Mouse (Mus musculus): ENCODE results near the gene Sox6.

Sox6 gene

GRCm38 (mm10) chr7:115825295-115825694 lies 213.3 kb downstream of the Sox6 start:
- DNase-seq: no peak

DNA sequence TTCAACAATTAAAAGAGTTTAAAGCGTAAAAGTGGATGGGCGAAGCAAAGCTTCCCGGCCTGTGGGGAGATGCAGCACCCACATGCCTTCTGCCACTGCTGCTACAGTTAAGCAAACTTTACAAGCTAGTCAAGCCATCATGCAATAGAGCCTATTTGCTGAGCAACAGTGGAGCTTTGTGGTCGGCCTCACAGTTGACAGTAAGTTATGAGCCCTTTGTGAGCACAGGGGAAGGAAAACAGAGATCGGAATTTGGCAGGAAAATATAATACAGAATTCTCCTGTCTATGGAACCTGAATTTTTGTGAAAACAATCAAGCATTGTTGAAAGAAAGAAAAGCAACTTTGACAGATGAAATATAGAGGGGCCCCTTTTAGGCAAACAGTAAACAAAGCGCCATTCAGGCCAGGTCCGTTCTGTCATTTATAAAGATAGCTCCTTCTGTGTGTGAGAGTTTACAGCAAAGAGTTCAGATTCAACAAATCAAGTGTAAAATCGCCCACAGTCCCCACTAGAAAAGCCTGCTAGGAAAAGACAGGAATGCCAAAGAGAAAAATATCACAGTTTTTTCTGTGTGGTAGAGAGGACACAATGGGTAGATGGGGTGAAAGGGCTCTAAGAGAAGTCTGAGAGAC lies 213.9 kb downstream of the Sox6 start:
- DNase-seq: no peak

DNA sequence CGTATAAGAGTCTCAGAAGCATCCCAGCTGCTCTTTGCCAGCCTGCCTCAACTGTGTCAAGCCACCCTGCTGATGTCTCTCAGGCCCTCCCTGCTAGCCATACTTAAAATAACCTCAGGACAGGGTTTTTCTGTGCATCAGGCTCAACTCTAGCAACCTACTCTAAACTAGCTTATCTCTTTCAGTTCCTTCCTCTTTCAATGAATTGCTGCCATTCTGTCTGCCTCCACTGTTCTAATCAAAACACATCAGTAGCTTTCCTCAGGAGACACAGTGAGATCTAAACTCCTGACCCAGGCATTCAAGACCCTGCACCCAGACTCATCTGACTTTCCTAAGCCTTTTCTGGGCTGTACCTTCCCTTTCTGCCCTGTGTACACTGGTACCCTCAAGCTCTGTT lies 219.5 kb downstream of the Sox6 start:
- DNase-seq: no peak

- no peak for DNase-seq
Observed at GRCm38 (mm10) chr7:115803256-115803655, 235.3 kb downstream of the Sox6 start.

DNA sequence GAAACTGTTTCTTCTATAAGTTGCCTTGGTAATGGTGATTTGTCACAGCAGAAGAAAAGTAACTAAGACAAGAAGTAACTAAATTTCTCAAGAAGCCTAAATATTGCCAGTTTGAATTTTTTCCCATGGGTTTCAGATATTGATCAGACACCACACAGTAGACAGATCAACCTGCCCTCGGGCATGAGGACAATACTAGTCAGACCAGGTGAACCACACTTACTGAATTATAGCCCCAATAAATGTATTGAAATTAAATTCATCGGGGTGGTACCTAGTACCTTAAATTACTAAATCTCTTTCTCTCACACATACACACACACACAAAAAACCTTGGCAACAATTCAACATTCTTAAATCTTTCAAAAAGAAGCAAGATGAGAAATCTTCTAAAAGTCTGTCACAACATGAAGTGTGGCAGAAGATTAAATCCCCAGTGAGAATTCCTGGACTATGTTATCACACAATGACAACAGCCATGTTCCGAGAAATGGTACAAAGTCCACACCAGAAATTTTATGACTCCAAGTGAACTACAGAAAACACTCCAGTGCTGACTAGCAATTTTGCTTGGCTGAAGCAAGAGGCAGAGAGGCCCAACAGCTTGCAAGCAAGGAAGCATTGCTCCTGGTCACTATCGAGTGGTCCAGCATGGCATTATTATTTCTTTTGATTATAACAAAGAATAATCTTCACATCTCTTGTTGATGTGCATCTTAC lies 244.3 kb downstream of the Sox6 start:
- DNase-seq: no peak

- no peak for DNase-seq
Observed at GRCm38 (mm10) chr7:115792841-115793240, 245.8 kb downstream of the Sox6 start.

DNA sequence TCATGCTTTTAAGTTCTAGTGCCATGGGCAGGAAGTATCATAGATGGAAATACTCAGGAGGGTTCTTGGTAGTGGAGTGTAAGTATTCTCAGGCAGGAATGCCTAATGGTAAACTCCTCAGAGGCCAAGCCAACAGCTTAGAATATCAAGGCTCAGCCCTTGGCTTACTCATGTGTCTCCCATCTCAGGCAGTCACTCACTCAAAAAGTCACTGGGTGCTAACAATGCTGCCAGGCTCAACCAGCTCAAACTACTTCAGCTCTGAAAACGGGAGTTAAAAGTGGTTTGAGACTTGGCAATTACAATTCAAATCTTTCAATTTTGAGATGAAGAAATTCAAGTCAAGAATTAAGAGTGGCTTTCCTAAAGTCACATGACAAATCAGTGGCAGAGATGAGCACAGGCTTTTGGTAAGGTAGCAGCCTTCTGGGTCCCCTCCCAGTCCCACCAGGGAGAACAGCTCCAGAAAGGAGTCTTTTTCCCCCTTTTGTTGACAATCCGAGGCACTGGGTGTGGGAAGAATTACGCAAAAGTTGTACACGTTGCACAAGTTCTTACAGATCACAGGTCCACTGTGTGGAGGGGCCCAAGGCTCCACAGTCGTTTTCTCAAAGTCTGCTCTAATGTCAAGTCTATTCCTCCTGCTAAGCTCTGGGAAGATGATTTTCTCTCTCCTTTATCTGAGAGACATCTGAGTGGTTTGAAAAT lies 249.3 kb downstream of the Sox6 start:
- peak; percentile 64 for DNase-seq

DNA sequence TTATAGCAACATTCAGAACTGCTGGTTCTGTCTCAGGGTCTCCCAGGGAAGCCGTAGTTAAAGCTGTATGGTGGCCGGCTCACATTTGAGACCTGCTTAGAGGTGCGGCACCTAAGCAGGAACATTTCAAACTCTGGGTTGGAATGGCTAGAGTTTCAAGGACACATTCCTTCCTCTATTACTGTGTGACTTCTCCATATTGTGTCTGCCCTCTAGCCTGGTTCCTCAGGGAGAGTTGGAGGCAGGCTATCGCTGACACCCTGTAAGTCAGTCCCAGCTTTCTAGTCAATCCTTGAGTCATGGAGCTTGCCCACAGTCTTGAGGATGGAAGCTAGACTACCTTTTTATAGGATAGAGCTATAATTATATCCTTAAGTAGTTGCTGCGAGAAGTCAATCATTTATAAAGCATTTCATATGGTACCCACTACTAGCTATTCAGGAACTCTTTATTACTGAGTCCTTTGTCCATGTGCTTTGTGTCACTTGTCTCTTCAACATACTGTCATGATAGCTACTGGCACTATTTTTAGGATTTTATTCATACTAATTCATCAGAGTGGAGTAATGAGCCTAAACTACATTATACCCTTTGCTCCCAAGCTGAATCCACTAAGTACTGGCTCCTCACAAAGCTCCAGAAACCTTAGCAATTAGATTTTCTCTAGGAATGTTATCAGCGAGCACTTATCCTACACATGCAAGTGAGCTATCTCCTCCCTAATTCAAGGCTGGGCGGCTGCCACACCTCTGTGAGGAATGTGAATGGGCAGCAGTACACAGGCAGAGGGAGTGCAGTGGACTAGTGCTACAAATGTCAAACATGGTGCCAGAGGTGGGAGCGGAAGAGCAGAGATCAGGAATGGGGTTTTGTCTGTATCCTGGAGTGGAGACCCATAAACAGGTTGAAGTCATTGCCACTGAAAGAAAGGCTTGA lies 254.3 kb downstream of the Sox6 start:
- DNase-seq: peak; percentile 26

DNA sequence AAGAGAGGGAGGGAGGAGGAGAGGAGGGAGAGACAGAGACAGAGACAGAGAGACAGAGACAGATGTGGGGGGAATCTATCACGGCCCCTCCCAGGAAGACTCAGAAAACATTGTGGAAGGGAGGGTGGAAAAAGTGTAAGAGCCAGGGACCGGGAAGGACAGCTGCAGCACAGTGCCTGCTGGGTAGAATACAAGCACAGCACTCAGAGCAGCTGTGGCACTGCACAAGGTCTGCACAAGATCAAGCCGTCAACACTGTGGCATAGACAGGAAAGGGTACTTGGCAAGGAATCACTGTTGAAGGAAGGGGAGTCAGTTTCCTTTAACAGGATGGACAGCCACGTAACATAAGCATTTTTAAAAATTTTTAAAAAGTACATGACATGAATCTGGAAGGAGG lies 258.4 kb downstream of the Sox6 start:
- DNase-seq: no peak

DNA sequence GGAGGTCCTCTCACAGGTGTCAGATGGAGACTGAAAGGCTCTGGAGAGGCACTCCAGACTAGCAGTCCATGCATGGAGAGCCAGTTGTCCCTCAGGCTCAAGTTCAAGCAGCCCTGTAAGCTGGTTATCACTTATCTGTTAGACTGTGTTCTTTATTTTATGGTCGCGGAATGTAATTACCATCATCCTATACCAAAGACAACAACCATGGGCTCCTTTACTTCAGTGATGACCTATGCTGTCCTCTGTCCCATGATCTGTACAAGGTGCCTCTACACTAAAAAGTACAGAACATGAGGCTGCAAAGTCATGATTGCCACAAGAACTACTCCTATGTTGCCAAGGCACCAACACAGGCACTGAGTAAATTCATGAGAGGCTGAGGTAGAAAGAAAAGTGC lies 259.1 kb downstream of the Sox6 start:
- no peak for DNase-seq

- DNase-seq: no peak
Observed at GRCm38 (mm10) chr7:115776736-115777135, 261.9 kb downstream of the Sox6 start.

GRCm38 (mm10) chr7:115776324-115776723 lies 262.3 kb downstream of the Sox6 start:
- no peak for DNase-seq

DNA sequence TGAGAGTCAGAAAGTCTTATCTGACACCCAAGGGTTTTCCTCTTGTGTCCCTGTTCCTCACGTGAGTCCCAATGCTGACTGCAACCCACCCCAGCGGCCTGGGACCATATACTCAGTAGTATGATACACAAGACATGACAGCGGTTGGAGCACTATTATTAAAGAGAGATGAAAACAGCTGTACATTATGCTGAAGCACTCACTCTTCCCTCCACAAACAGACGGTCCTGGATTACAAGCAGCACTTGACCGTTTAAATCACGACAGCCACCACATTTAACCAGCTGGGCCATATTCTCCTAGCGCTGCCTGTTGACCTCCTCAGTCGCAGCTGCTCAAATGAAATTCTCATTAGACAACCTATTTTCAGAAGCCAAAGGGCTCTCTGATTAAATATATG lies 272.3 kb downstream of the Sox6 start:
- no peak for DNase-seq

DNA sequence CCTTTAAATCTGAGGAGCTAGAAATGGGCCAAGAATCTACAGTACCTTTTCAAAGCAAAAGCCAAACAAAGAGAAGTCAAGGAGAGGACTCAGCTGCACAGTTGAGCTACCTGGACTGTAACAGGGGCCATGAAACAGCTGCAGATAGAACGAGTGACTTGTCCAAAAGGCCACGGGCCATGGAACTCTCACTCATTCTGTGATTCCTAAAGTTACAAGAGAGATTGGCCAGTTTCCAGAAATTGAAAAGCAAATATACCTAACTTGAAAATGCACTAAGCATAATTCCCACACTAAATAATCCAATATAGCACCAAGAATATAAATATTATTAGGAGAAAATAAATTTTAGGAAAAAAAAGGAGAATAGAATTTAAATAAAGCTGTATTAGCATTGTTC lies 274.7 kb downstream of the Sox6 start:
- no peak for DNase-seq

DNA sequence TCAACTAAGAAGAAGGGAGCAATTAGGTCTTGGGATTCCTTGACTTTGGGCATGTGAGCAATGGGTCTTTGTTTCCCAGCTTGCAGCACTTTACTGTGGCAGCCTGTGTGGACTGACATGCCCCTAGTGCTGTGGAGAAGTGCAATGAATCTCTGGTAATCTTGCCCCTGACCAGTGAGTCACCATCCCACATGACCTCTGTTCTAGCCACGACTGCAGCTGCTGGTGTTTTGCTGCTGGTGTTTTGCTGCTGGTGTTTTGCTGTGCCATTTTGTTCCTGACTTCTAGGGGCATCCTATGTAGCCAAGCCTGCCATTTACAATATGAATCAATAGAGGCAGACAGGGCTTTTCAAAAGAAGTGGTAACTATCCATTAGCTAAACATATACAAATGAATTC lies 280.4 kb downstream of the Sox6 start:
- no peak for DNase-seq

- DNase-seq: peak; percentile 51
Observed at GRCm38 (mm10) chr7:115755272-115755671, 283.3 kb downstream of the Sox6 start.

- no peak for DNase-seq
Observed at GRCm38 (mm10) chr7:115754216-115754615, 284.4 kb downstream of the Sox6 start.

GRCm38 (mm10) chr7:115752121-115752634 lies 286.4 kb downstream of the Sox6 start:
- no peak for DNase-seq

- DNase-seq: no peak
Observed at GRCm38 (mm10) chr7:115751083-115751482, 287.5 kb downstream of the Sox6 start.

GRCm38 (mm10) chr7:115750275-115750825 lies 288.2 kb downstream of the Sox6 start:
- no peak for DNase-seq

DNA sequence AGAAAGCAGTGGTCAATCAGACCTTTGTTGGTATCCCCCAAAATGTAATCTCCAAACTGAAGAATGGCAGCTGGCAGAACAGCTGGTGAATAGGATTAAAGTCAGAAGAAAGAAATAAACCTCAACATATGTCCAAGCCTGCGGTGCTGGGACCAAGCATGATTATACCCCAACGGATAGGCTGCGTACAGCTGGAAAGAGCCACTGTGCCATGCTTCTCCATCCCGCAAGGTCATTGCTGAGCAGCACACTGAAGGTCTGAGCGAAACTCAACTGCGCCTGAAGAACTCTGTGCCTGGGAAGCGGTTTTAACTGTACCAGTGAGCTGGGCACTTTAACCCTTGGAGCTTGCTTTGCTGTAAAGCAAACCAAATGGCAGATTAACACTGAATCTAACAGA lies 291.1 kb downstream of the Sox6 start:
- no peak for DNase-seq

DNA sequence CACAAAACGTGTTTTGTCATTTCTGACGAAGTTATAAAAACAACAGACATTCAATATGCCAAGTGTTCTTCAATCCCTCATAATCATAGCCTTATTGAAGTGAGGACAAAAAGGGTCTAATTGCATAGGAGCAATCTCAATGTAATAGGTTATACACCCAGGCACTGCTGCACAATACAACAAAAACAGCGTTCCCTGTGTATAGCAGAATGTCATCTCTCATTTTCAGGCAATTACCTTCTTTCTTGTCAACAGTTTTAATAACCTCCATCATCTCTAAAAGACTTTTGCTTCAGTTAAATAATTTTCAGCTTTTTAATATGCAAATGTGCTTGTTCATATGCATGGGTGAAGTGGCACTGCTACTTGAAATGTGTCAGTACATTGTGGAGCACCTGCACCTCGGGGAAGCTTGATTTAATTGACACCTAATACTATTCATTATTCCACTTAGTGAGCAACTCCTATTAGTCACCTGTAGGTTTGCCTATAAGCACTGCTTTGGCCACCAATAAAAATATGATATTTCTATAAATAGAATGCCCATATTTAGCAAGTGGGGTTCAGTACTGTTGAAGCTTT lies 292.8 kb downstream of the Sox6 start:
- no peak for DNase-seq

Measured in lung, postnatal 36 days (tissue).